In genomic region chr13:51845072-51845471, GRCm38 (mm10) we compare ENCODE assay signal across 7 mouse cellular contexts. TPM values are rescaled to one million over a fixed set of nuclear protein-coding genes. Genes with fewer than 3 reads are reported as not detected.
A peak's percentile ranks its signal among the peaks of the same experiment; 100 is the strongest.
DNase-seq lines count a peak whose midpoint lies in the region; ATAC-seq and TF ChIP-seq lines count a peak whose summit lies in the region.

No protein-coding gene starts in this region.

- H3K4me3 ChIP-seq in testis, adult 2 months (ENCODE audit: control insufficient read depth, low read depth, low read length), result no peak overlapping the region; the same call in 1 of the 2 replicates
- H3K4me3 ChIP-seq in embryonic facial prominence, embryonic 14.5 days (ENCODE audit: low read depth, low read length), result peak overlapping the region; percentile 66
- peak overlapping the region; percentile 70 for H3K4me3 ChIP-seq in hindbrain, embryonic 11.5 days (ENCODE audit: low read depth, low read length)
- H3K4me3 ChIP-seq in limb, embryonic 12.5 days (replicated peaks), result peak overlapping the region; percentile 58; the same call in 1 of the 2 replicates
- peak overlapping the region; percentile 100 for H3K4me3 ChIP-seq in myocyte

- peaks cover 20% of the 10 kb centered on the region for H3K79me2 ChIP-seq in myocyte (ENCODE audit: control insufficient read depth, insufficient read depth)

- 10% methylated on average over 10 of the region's 10 CpGs for WGBS in embryonic facial prominence, embryonic 14.5 days
- WGBS in hindbrain, embryonic 11.5 days, result 11% methylated on average over 10 of the region's 10 CpGs
- 20% methylated on average over 10 of the region's 10 CpGs for WGBS in limb, embryonic 12.5 days

- ATAC-seq in embryonic facial prominence, embryonic 14.5 days (ENCODE audit: low read depth), result no peak
- ATAC-seq in hindbrain, embryonic 11.5 days (ENCODE audit: low FRiP score), result no peak
- no peak for ATAC-seq in limb, embryonic 12.5 days (ENCODE audit: insufficient number of reproducible peaks, insufficient read depth, low FRiP score, low TSS enrichment, low read depth)
- no peak for ATAC-seq in cerebellum, adult (ENCODE audit: insufficient number of reproducible peaks, low FRiP score, low TSS enrichment)

- no peak for TF ChIP-seq CTCF in testis, adult 2 months (IDR thresholded peaks at IDR 0.05; ENCODE audit: control insufficient read depth, insufficient read depth, insufficient replicate concordance, low read depth, low read length)

- H3K4me2 ChIP-seq in embryonic facial prominence, embryonic 14.5 days (ENCODE audit: low read depth, low read length), result peak overlapping the region; percentile 98
- peak overlapping the region; percentile 66 for H3K4me2 ChIP-seq in hindbrain, embryonic 11.5 days (replicated peaks; ENCODE audit: low read depth, low read length)
- H3K4me2 ChIP-seq in limb, embryonic 12.5 days, result peak overlapping the region; percentile 95
- H3K4me2 ChIP-seq in myocyte (ENCODE audit: low read depth), result peak overlapping the region; percentile 91

- no peaks in the 10 kb centered on the region for H3K36me3 ChIP-seq in testis, adult 2 months (ENCODE audit: control insufficient read depth, insufficient read depth, low read length)
- no peaks in the 10 kb centered on the region for H3K36me3 ChIP-seq in embryonic facial prominence, embryonic 14.5 days (ENCODE audit: control insufficient read depth, insufficient read depth, low read length)
- no peaks in the 10 kb centered on the region for H3K36me3 ChIP-seq in hindbrain, embryonic 11.5 days (ENCODE audit: control insufficient read depth, insufficient read depth, low read length)
- no peaks in the 10 kb centered on the region for H3K36me3 ChIP-seq in limb, embryonic 12.5 days
- H3K36me3 ChIP-seq in myocyte (ENCODE audit: control insufficient read depth, insufficient read depth), result no peaks in the 10 kb centered on the region

- no peak for TF ChIP-seq POLR2A in testis, adult 2 months (IDR thresholded peaks at IDR 0.05; ENCODE audit: control insufficient read depth, low read depth, low read length)
- TF ChIP-seq POLR2A in myocyte (IDR thresholded peaks at IDR 0.05; ENCODE audit: insufficient read length, low read depth), result no peak

- H3ac ChIP-seq in myocyte (ENCODE audit: control insufficient read depth, insufficient read length), result peak overlapping the region; percentile 81

- no peak overlapping the region for H3K9ac ChIP-seq in embryonic facial prominence, embryonic 14.5 days (ENCODE audit: low read depth, low read length)
- peak overlapping the region; percentile 52; the same call in 1 of the 2 replicates for H3K9ac ChIP-seq in hindbrain, embryonic 11.5 days (ENCODE audit: low read depth, low read length)
- H3K9ac ChIP-seq in limb, embryonic 12.5 days (replicated peaks), result no peak overlapping the region

- no peaks in the 10 kb centered on the region for H3K9me3 ChIP-seq in embryonic facial prominence, embryonic 14.5 days (ENCODE audit: control insufficient read depth, low read length)
- no peaks in the 10 kb centered on the region for H3K9me3 ChIP-seq in hindbrain, embryonic 11.5 days (ENCODE audit: control insufficient read depth, low read length)
- H3K9me3 ChIP-seq in limb, embryonic 12.5 days, result no peaks in the 10 kb centered on the region

- no peaks in the 10 kb centered on the region for H3K27me3 ChIP-seq in testis, adult 2 months (ENCODE audit: control insufficient read depth, insufficient read depth, low read length)
- 0 out of 2 replicates have a peak, but pooled peaks cover 11% of the 10 kb centered on the region for H3K27me3 ChIP-seq in embryonic facial prominence, embryonic 14.5 days (replicated peaks; ENCODE audit: control insufficient read depth, insufficient read depth, low read length)
- peaks cover 40% of the 10 kb centered on the region for H3K27me3 ChIP-seq in hindbrain, embryonic 11.5 days (ENCODE audit: control insufficient read depth, insufficient read depth, low read length)
- no peaks in the 10 kb centered on the region; the same call in 1 of the 2 replicates for H3K27me3 ChIP-seq in limb, embryonic 12.5 days
- H3K27me3 ChIP-seq in myocyte (ENCODE audit: control insufficient read depth, insufficient read depth, insufficient read length), result no peaks in the 10 kb centered on the region

- peak overlapping the region; percentile 16; the same call in 1 of the 2 replicates for H3K27ac ChIP-seq in testis, adult 2 months (ENCODE audit: control insufficient read depth, insufficient read depth, low read depth, low read length)
- no peak overlapping the region for H3K27ac ChIP-seq in embryonic facial prominence, embryonic 14.5 days (replicated peaks; ENCODE audit: low read depth, low read length)
- H3K27ac ChIP-seq in hindbrain, embryonic 11.5 days (ENCODE audit: low read depth, low read length), result peak overlapping the region; percentile 83
- H3K27ac ChIP-seq in limb, embryonic 12.5 days, result no peak overlapping the region

- no peak for DNase-seq in testis, postnatal 14 days (ENCODE audit: low spot score)
- no peak for DNase-seq in embryonic facial prominence, embryonic 14.5 days (ENCODE audit: low spot score)
- DNase-seq in hindbrain, embryonic 11.5 days (ENCODE audit: low spot score), result no peak

- peaks cover 42% of the 10 kb centered on the region for H3K4me1 ChIP-seq in testis, adult 2 months (ENCODE audit: control insufficient read depth, insufficient read depth, low read length)
- H3K4me1 ChIP-seq in embryonic facial prominence, embryonic 14.5 days (ENCODE audit: control insufficient read depth, insufficient read depth, low read length), result peaks cover 28% of the 10 kb centered on the region
- H3K4me1 ChIP-seq in hindbrain, embryonic 11.5 days (replicated peaks; ENCODE audit: control insufficient read depth, insufficient read depth, low read length), result peaks cover 27% of the 10 kb centered on the region
- H3K4me1 ChIP-seq in limb, embryonic 12.5 days (replicated peaks), result peaks cover 57% of the 10 kb centered on the region

TF ChIP-seq in myocyte, 11 proteins besides CTCF, POLR2A, EP300 and RAD21:
- TF ChIP-seq MYOD1 (IDR thresholded peaks at IDR 0.05; ENCODE audit: control insufficient read depth in 1 of 3, insufficient read length in 2 of 3, low read depth in 2 of 3), result no peak
- no peak for TF ChIP-seq E2F4 (IDR thresholded peaks at IDR 0.05; ENCODE audit: insufficient read depth)
- TF ChIP-seq MYOG (IDR thresholded peaks at IDR 0.05; ENCODE audit: control insufficient read depth in 1 of 3, insufficient read depth in 1 of 3, insufficient read length in 2 of 3, low read depth in 2 of 3), result no peak
- no peak for TF ChIP-seq USF1 (IDR thresholded peaks at IDR 0.05; ENCODE audit: low read depth)
- TF ChIP-seq CEBPB (IDR thresholded peaks at IDR 0.05; ENCODE audit: insufficient read depth, poor library complexity, severe bottlenecking), result no peak
TF ChIP-seq in myocyte: peak in this region for 0.

RNA-seq across cellular contexts. Expression of gene Gadd45g, which starts 1.4 kb away (rescaled TPM):
- polyA plus RNA-seq in testis, adult 2 months (2012; rRNA removed), result 13.0 and 13.6 TPM in 2 replicates
- polyA plus RNA-seq in embryonic facial prominence, embryonic 14.5 days (2014; fragmentation: Nextera tagmentation; extraction: Ambion mirVana), result 53.3 and 57.3 TPM in 2 replicates
- 174 and 179 TPM in 2 replicates for polyA plus RNA-seq in hindbrain, embryonic 11.5 days (2014; fragmentation: Nextera tagmentation; extraction: Ambion mirVana)
- polyA plus RNA-seq in limb, embryonic 12.5 days (2016; fragmentation: Nextera tagmentation; extraction: Ambion mirVana), result 35.6 and 36.2 TPM in 2 replicates
- polyA plus RNA-seq in myocyte (2012; fragmentation: generic; extraction: Trizol), result 202 TPM

RNA-seq across cellular contexts. Expression of gene Sema4d, which starts 51.5 kb away (rescaled TPM):
- polyA plus RNA-seq in testis, adult 2 months (2012; rRNA removed), result 1.2 and 1.4 TPM in 2 replicates
- 11.1 and 11.7 TPM in 2 replicates for polyA plus RNA-seq in embryonic facial prominence, embryonic 14.5 days (2014; fragmentation: Nextera tagmentation; extraction: Ambion mirVana)
- polyA plus RNA-seq in hindbrain, embryonic 11.5 days (2014; fragmentation: Nextera tagmentation; extraction: Ambion mirVana), result 3.9 and 5.2 TPM in 2 replicates
- polyA plus RNA-seq in limb, embryonic 12.5 days (2016; fragmentation: Nextera tagmentation; extraction: Ambion mirVana), result 5.4 and 5.8 TPM in 2 replicates
- polyA plus RNA-seq in myocyte (2012; fragmentation: generic; extraction: Trizol), result 15.3 TPM

Comparison
In these comparisons a context has a peak if more than half of its experiments do, and no peak if none do; other contexts are left out.
1. H3K27ac ChIP-seq: peak in testis, adult 2 months (single experiment) and hindbrain, embryonic 11.5 days (single experiment); none in embryonic facial prominence, embryonic 14.5 days (single experiment) and limb, embryonic 12.5 days (single experiment).
2. Peak in every context shown above with its lines, with median percentiles within 50 percentile points of each other: H3K4me2 ChIP-seq.